8 mouse cellular contexts compared by ENCODE assay signal in genomic region chr9:109097831-109098230, GRCm38 (mm10). TPM values are rescaled to one million over a fixed set of nuclear protein-coding genes. Genes with fewer than 3 reads are reported as not detected.
DNase-seq lines count a peak whose midpoint lies in the region; ATAC-seq lines count a peak whose summit lies in the region.

No protein-coding gene starts in this region.

- DNase-seq in Muller cell, postnatal 12 days (ENCODE audit: inconsistent ontology term): peak; percentile 94
- DNase-seq in adrenal gland, postnatal 36 days: peak; percentile 78 to 86
- peak; percentile 64 to 74 for DNase-seq in frontal cortex, adult 2 months (ENCODE audit: extremely low spot score in 1 of 2, low spot score in 1 of 2)
- no peak for DNase-seq in intestine, embryonic 14.5 days (ENCODE audit: low spot score)
- peak; percentile 54 to 58 for DNase-seq in left cerebral cortex, postnatal 36 days (ENCODE audit: low spot score in 2 of 2)
- no peak for DNase-seq in thymus, adult 18-20 months

- no peaks in the 10 kb centered on the region for H3K9me3 ChIP-seq in intestine, embryonic 14.5 days (ENCODE audit: control insufficient read depth, low read length)
- H3K9me3 ChIP-seq in neural tube, embryonic 14.5 days (ENCODE audit: control insufficient read depth, low read length): no peaks in the 10 kb centered on the region

- peak overlapping the region; percentile 75 for H3K4me2 ChIP-seq in intestine, embryonic 14.5 days (ENCODE audit: low read length)
- H3K4me2 ChIP-seq in neural tube, embryonic 14.5 days (ENCODE audit: low read depth, low read length): peak overlapping the region; percentile 95

- whole genome bisulfite sequencing in intestine, embryonic 14.5 days: 53% methylated on average over 5 of the region's 5 CpGs
- WGBS in neural tube, embryonic 14.5 days: 51% methylated on average over 5 of the region's 5 CpGs

- H3K4me1 ChIP-seq in intestine, embryonic 14.5 days (replicated peaks; ENCODE audit: control insufficient read depth, insufficient read depth, low read length): peaks cover 51% of the 10 kb centered on the region
- H3K4me1 ChIP-seq in neural tube, embryonic 14.5 days (ENCODE audit: control insufficient read depth, insufficient read depth, low read length): peaks cover 41% of the 10 kb centered on the region

- no peak overlapping the region for H3K9ac ChIP-seq in intestine, embryonic 14.5 days (ENCODE audit: low read length)
- H3K9ac ChIP-seq in neural tube, embryonic 14.5 days (replicated peaks; ENCODE audit: low read depth, low read length): peak overlapping the region; percentile 95; the same call in 1 of the 2 replicates

- H3K27me3 ChIP-seq in intestine, embryonic 14.5 days (replicated peaks; ENCODE audit: control insufficient read depth, insufficient read depth, low read length): no peaks in the 10 kb centered on the region
- no peaks in the 10 kb centered on the region for H3K27me3 ChIP-seq in neural tube, embryonic 14.5 days (ENCODE audit: control insufficient read depth, insufficient read depth, low read length)

- H3K36me3 ChIP-seq in intestine, embryonic 14.5 days (ENCODE audit: control insufficient read depth, insufficient read depth, low read length): peaks cover 24% of the 10 kb centered on the region; the same call in 1 of the 2 replicates
- H3K36me3 ChIP-seq in neural tube, embryonic 14.5 days (ENCODE audit: control insufficient read depth, insufficient read depth, low read length): peaks cover 17% of the 10 kb centered on the region

- H3K4me3 ChIP-seq in intestine, embryonic 14.5 days (ENCODE audit: low read depth, low read length): no peak overlapping the region
- H3K4me3 ChIP-seq in neural tube, embryonic 14.5 days (ENCODE audit: low read depth, low read length): peak overlapping the region; percentile 78

- intact Hi-C loops in left cerebral cortex, postnatal 36 days (cut with DNase I): loop anchor here (10.0 kb wide), 1 partner anchor 737 kb away; the partner anchor contains the start of gene Nme6

- no peak for ATAC-seq in intestine, embryonic 14.5 days (replicated peaks; ENCODE audit: low FRiP score, low TSS enrichment, low read depth)
- no peak; the same call in 1 of the 2 replicates for ATAC-seq in neural tube, embryonic 14.5 days (ENCODE audit: low read depth)
- no peak for ATAC-seq in inflammation-experienced regulatory T-cells, adult 6 months

- peak overlapping the region; percentile 100 for H3K27ac ChIP-seq in intestine, embryonic 14.5 days (ENCODE audit: low read depth)
- peak overlapping the region; percentile 100 for H3K27ac ChIP-seq in neural tube, embryonic 14.5 days (ENCODE audit: low read depth, low read length)

RNA-seq across cellular contexts. Expression of gene Plxnb1, which starts 2.6 kb away (rescaled TPM):
- 100 to 1,000 TPM in 1 of 2 experiments, 10 to 100 TPM in 1; 82.7 to 123 TPM for total RNA-seq in adrenal gland, postnatal 36 days (2021)
- 27.6 and 32.6 TPM in 2 replicates for polyA plus RNA-seq in frontal cortex, adult 2 months (2012; rRNA removed)
- polyA plus RNA-seq in intestine, embryonic 14.5 days (2014; fragmentation: Nextera tagmentation; extraction: Ambion mirVana): 10.8 and 11.7 TPM in 2 replicates
- 10 to 100 TPM; 60.3 to 77.9 TPM for total RNA-seq in left cerebral cortex, postnatal 36 days (2021)
- 13.9 and 14.9 TPM in 2 replicates for polyA plus RNA-seq in neural tube, embryonic 14.5 days (2014; fragmentation: Nextera tagmentation; extraction: Ambion mirVana)
- 1 to 10 TPM; 1.1 to 1.5 (median 1.1) TPM for polyA plus RNA-seq in inflammation-experienced regulatory T-cells, adult 6 months (2017; shearing (Covaris generic))

RNA-seq across cellular contexts. Expression of gene Tma7, which starts 15.4 kb away (rescaled TPM):
- 100 to 1,000 TPM; 384 to 426 TPM for total RNA-seq in adrenal gland, postnatal 36 days (2021)
- polyA plus RNA-seq in frontal cortex, adult 2 months (2012; rRNA removed): 173 and 184 TPM in 2 replicates
- polyA plus RNA-seq in intestine, embryonic 14.5 days (2014; fragmentation: Nextera tagmentation; extraction: Ambion mirVana): 682 and 702 TPM in 2 replicates
- 100 to 1,000 TPM; 348 to 352 TPM for total RNA-seq in left cerebral cortex, postnatal 36 days (2021)
- 712 and 779 TPM in 2 replicates for polyA plus RNA-seq in neural tube, embryonic 14.5 days (2014; fragmentation: Nextera tagmentation; extraction: Ambion mirVana)
- 100 to 1,000 TPM; 763 to 998 (median 907) TPM for polyA plus RNA-seq in inflammation-experienced regulatory T-cells, adult 6 months (2017; shearing (Covaris generic))

RNA-seq across cellular contexts. Expression of gene Ccdc51, which starts 15.5 kb away (rescaled TPM):
- 10 to 100 TPM; 15.6 to 20.1 TPM for total RNA-seq in adrenal gland, postnatal 36 days (2021)
- 5.9 and 6.0 TPM in 2 replicates for polyA plus RNA-seq in frontal cortex, adult 2 months (2012; rRNA removed)
- 12.9 and 14.5 TPM in 2 replicates for polyA plus RNA-seq in intestine, embryonic 14.5 days (2014; fragmentation: Nextera tagmentation; extraction: Ambion mirVana)
- 1 to 10 TPM; 7.2 to 8.1 TPM for total RNA-seq in left cerebral cortex, postnatal 36 days (2021)
- 10.7 and 13.1 TPM in 2 replicates for polyA plus RNA-seq in neural tube, embryonic 14.5 days (2014; fragmentation: Nextera tagmentation; extraction: Ambion mirVana)
- 10 to 100 TPM; 12.1 to 15.5 (median 12.3) TPM for polyA plus RNA-seq in inflammation-experienced regulatory T-cells, adult 6 months (2017; shearing (Covaris generic))

RNA-seq across cellular contexts. Expression of gene Atrip, which starts 23.9 kb away (rescaled TPM):
- total RNA-seq in adrenal gland, postnatal 36 days (2021): 10 to 100 TPM; 16.3 to 18.3 TPM
- 35.6 and 37.6 TPM in 2 replicates for polyA plus RNA-seq in frontal cortex, adult 2 months (2012; rRNA removed)
- 27.7 and 28.2 TPM in 2 replicates for polyA plus RNA-seq in intestine, embryonic 14.5 days (2014; fragmentation: Nextera tagmentation; extraction: Ambion mirVana)
- total RNA-seq in left cerebral cortex, postnatal 36 days (2021): 10 to 100 TPM; 26.6 to 34.1 TPM
- polyA plus RNA-seq in neural tube, embryonic 14.5 days (2014; fragmentation: Nextera tagmentation; extraction: Ambion mirVana): 31.4 and 34.8 TPM in 2 replicates
- 10 to 100 TPM; 19.2 to 28.2 (median 24.9) TPM for polyA plus RNA-seq in inflammation-experienced regulatory T-cells, adult 6 months (2017; shearing (Covaris generic))

RNA-seq across cellular contexts. Expression of gene Trex1, which starts 38.3 kb away (rescaled TPM):
- total RNA-seq in adrenal gland, postnatal 36 days (2021): 10 to 100 TPM; 19.7 to 23.4 TPM
- 36.9 and 43.5 TPM in 2 replicates for polyA plus RNA-seq in frontal cortex, adult 2 months (2012; rRNA removed)
- 12.8 and 13.8 TPM in 2 replicates for polyA plus RNA-seq in intestine, embryonic 14.5 days (2014; fragmentation: Nextera tagmentation; extraction: Ambion mirVana)
- 10 to 100 TPM; 12.5 to 15.7 TPM for total RNA-seq in left cerebral cortex, postnatal 36 days (2021)
- 12.4 and 13.4 TPM in 2 replicates for polyA plus RNA-seq in neural tube, embryonic 14.5 days (2014; fragmentation: Nextera tagmentation; extraction: Ambion mirVana)
- polyA plus RNA-seq in inflammation-experienced regulatory T-cells, adult 6 months (2017; shearing (Covaris generic)): 10 to 100 TPM; 42.7 to 50.3 (median 49.9) TPM

Comparison
In these comparisons a context has a peak if more than half of its experiments do, and no peak if none do; other contexts are left out.
1. DNase-seq: peak in Muller cell, postnatal 12 days (single experiment), adrenal gland, postnatal 36 days (2 of 2), frontal cortex, adult 2 months (2 of 2) and left cerebral cortex, postnatal 36 days (2 of 2); none in intestine, embryonic 14.5 days (single experiment) and thymus, adult 18-20 months (0 of 2).